Mouse (Mus musculus) liver, postnatal 0 days (tissue): ENCODE results near the gene Trove2. TPM values are rescaled to one million over a fixed set of nuclear protein-coding genes. Genes with fewer than 3 reads are reported as not detected.
A peak's percentile ranks its signal among the peaks of the same experiment; 100 is the strongest.
"Not testable (repeated sequence)": the region's sequence is repeated elsewhere in the genome, so short reads cannot be mapped to it uniquely, and the experiment has no call there.

Experiments
- ATAC-seq: fragments of 200-750 bp; cut with Nextera tagmentation; 2 replicates; pipeline ENCODE4 v1.8.0; 2017; ENCODE audit warnings: mild to moderate bottlenecking, moderate library complexity
- DNase-seq: peaks from one replicate; pipeline ENCODE4 v3.0.0-alpha.2; 2016
- H3K27ac ChIP-seq: fragments of 300-500 bp; sonication (generic); 2 replicates; pipeline ENCODE4 v1.5.1; 2014; ENCODE audit warnings: antibody characterized with exemption, moderate library complexity, mild to moderate bottlenecking, low read depth
- H3K27me3 ChIP-seq: fragments of 300-500 bp; sonication (generic); 2 replicates; pipeline ENCODE4 v1.6.1; 2014; ENCODE audit warnings: low read length, control low read depth, mixed read lengths; ENCODE audit not compliant: insufficient read depth
- H3K36me3 ChIP-seq: fragments of 300-500 bp; sonication (generic); replicated peaks from 2 replicates; pipeline ENCODE4 v1.6.1; 2014; ENCODE audit warnings: mild to moderate bottlenecking, control low read depth, low read length, moderate library complexity, mixed read lengths; ENCODE audit not compliant: insufficient read depth
- H3K4me1 ChIP-seq: fragments of 300-500 bp; sonication (generic); 2 replicates; pipeline ENCODE4 v1.6.1; 2014; ENCODE audit warnings: antibody characterized with exemption, mild to moderate bottlenecking, control low read depth; ENCODE audit not compliant: insufficient read depth
- H3K4me2 ChIP-seq: fragments of 300-500 bp; sonication (generic); 2 replicates; pipeline ENCODE4 v1.6.1; 2014; ENCODE audit warnings: low read depth, mild to moderate bottlenecking, low read length, moderate library complexity, mixed read lengths
- H3K4me3 ChIP-seq: fragments of 300-500 bp; sonication (generic); 2 replicates; pipeline ENCODE4 v1.5.1; 2014; ENCODE audit warnings: low read depth, low read length
- H3K9ac ChIP-seq: fragments of 300-500 bp; sonication (generic); replicated peaks from 2 replicates; pipeline ENCODE4 v1.6.1; 2014; ENCODE audit warnings: mild to moderate bottlenecking, moderate library complexity
- H3K9me3 ChIP-seq: fragments of 300-500 bp; sonication (generic); 2 replicates; pipeline ENCODE4 v1.6.1; 2016; ENCODE audit warnings: mild to moderate bottlenecking, control low read depth, low read length, mixed read lengths
- CTCF ChIP-seq: sonication (generic); IDR thresholded peaks from 2 replicates; pipeline ENCODE4 v1.5.1; 2016; ENCODE audit warnings: antibody characterized with exemption, low read depth
- EP300 ChIP-seq: IDR thresholded peaks from 2 replicates; pipeline ENCODE4 v1.6.1; 2016; ENCODE audit warnings: antibody characterized with exemption, low read depth, mild to moderate bottlenecking
- WGBS: fragments of 180-500 bp; shearing (Covaris S2); extraction: QIAGEN DNeasy Blood & Tissue Kit; methylation state at CpG from one replicate; pipeline ENCODE4 v1.1.7; 2014; ENCODE audit not compliant: insufficient replicate concordance; 5-methylcytosine and 5-hydroxymethylcytosine counted together
- polyA plus RNA-seq: library from polyadenylated mRNA; unstranded; fragments of >200 nt; fragmentation: Nextera tagmentation; extraction: Ambion mirVana; gene quantifications from 2 replicates; pipeline ENCODE4 v1.2.1, GENCODE M21; 2015

Gene Trove2
- polyA plus RNA-seq, 1 experiment from 2014 or later: 1.6 TPM

DNA sequence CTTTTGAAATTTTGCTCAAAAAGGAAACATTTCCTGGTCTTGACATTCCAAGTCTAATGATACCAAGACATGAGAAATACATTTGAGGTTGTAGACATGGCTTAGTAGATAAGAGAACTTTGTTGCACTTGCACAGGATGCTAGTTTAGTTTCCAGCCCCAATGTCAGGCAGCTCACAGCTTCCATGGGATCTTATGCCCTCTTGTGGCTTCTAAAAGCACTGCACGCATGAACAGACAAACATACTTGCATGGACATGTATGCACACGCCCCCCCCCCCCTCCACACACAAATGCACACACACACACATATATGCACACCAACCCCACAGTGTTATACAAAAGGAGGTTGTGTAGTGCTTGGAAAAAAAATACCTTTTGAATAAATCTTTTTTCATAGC lies 46.0 kb downstream of the Trove2 start:
- no peak overlapping the region for H3K27ac ChIP-seq
- no peak overlapping the region for H3K4me3 ChIP-seq
- no peaks in the 10 kb centered on the region for H3K4me1 ChIP-seq
- 75% methylated on average over 2 of the region's 2 CpGs for WGBS
- no peak overlapping the region for H3K4me2 ChIP-seq
- TF ChIP-seq EP300 (no peak), CTCF (peak; percentile 81)
- ATAC-seq: peak; percentile 69
- DNase-seq: peak; percentile 58
- no peaks in the 10 kb centered on the region for H3K36me3 ChIP-seq
- no peak overlapping the region for H3K9ac ChIP-seq
- no peaks in the 10 kb centered on the region for H3K27me3 ChIP-seq
- H3K9me3 ChIP-seq: no peaks in the 10 kb centered on the region

GRCm38 (mm10) chr1:143727701-143728445 lies 49.0 kb downstream of the Trove2 start:
- H3K27me3 ChIP-seq: no peaks in the 10 kb centered on the region
- H3K9me3 ChIP-seq: no peaks in the 10 kb centered on the region
- 45% methylated on average over 9 of the region's 9 CpGs for WGBS
- no peak overlapping the region for H3K27ac ChIP-seq
- H3K4me2 ChIP-seq: no peak overlapping the region
- H3K9ac ChIP-seq: no peak overlapping the region
- TF ChIP-seq CTCF: no peak
- TF ChIP-seq EP300: no peak
- H3K4me1 ChIP-seq: no peaks in the 10 kb centered on the region
- DNase-seq (no peak), ATAC-seq (no peak)
- no peaks in the 10 kb centered on the region for H3K36me3 ChIP-seq
- no peak overlapping the region for H3K4me3 ChIP-seq

GRCm38 (mm10) chr1:143724456-143725064 lies 52.3 kb downstream of the Trove2 start:
- TF ChIP-seq CTCF (no peak), EP300 (peak; percentile 84)
- no peaks in the 10 kb centered on the region for H3K27me3 ChIP-seq
- WGBS: 53% methylated on average over 5 of the region's 5 CpGs
- no peaks in the 10 kb centered on the region for H3K36me3 ChIP-seq
- H3K9me3 ChIP-seq: no peaks in the 10 kb centered on the region
- H3K4me1 ChIP-seq: no peaks in the 10 kb centered on the region
- peak; percentile 61 for ATAC-seq
- H3K4me2 ChIP-seq: no peak overlapping the region
- no peak overlapping the region for H3K9ac ChIP-seq
- no peak overlapping the region for H3K4me3 ChIP-seq
- H3K27ac ChIP-seq: no peak overlapping the region
- DNase-seq: no peak

GRCm38 (mm10) chr1:143716038-143716437 lies 60.8 kb downstream of the Trove2 start, which contains the start of gene Glrx2:
Gene Glrx2, plus strand, starts transcription at chr1:143716338.
- not testable (repeated sequence) for H3K4me1 ChIP-seq, H3K27me3 ChIP-seq
- no CpG with 5 or more reads among the region's 2 CpGs for WGBS

GRCm38 (mm10) chr1:143710627-143710976 lies 66.3 kb downstream of the Trove2 start:
- Histone ChIP-seq H3K4me3 (no peak overlapping the region), H3K4me1 (peaks cover 11% of the 10 kb centered on the region), H3K27me3 (no peaks in the 10 kb centered on the region), H3K9ac (no peak overlapping the region), H3K36me3 (no peaks in the 10 kb centered on the region), H3K4me2 (no peak overlapping the region), H3K9me3 (no peaks in the 10 kb centered on the region), H3K27ac (no peak overlapping the region)
- DNase-seq: no peak
- WGBS: 45% methylated on average over 5 of the region's 5 CpGs
- ATAC-seq: peak; percentile 21; the same call in 1 of the 2 replicates
- TF ChIP-seq EP300 (no peak), CTCF (no peak)

More at GRCm38 (mm10) chr1:143716038-143716437, 60.8 kb downstream of the Trove2 start, which contains the start of gene Glrx2:
- not testable (repeated sequence) for H3K4me2 ChIP-seq, H3K4me3 ChIP-seq, H3K27ac ChIP-seq, H3K9ac ChIP-seq, ATAC-seq, H3K9me3 ChIP-seq, DNase-seq, H3K36me3 ChIP-seq

DNA sequence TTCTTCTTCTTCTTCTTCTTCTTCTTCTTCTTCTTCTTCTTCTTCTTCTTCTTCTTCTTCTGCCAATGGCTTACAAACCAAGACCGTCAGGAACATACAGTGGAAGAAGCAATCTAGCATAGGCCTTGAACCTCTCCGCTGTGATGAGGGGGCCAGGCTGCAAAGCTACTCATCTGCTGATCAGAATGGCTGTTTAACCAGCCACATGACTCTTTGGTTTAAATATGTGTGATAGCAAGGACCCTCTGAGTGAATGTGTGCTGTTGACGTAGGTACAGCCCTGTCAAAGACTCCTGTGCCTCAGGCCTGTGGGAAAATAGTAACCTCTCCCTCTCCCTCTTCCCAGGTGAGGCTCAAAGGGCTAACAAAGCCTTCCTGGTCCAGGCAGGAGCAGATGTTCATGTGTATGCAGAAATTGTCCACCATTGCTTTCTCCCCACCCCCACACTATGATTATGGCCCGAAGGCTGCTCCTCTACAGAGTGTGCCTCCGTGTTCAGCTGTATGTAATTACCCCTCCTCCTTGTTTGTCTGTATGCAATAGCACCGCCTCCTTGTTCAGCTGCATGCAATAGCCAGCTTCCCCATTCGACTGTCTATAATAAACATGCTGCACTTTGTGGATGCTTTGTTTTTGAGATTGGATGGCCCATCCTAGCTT lies 66.8 kb downstream of the Trove2 start:
- Histone ChIP-seq H3K36me3 (no peaks in the 10 kb centered on the region), H3K9me3 (no peaks in the 10 kb centered on the region), H3K9ac (no peak overlapping the region), H3K4me2 (no peak overlapping the region), H3K4me1 (peaks cover 11% of the 10 kb centered on the region), H3K27ac (peak overlapping the region; percentile 44), H3K27me3 (no peaks in the 10 kb centered on the region), H3K4me3 (no peak overlapping the region)
- ATAC-seq (peak; percentile 66), DNase-seq (peak; percentile 19)
- TF ChIP-seq CTCF (no peak), EP300 (no peak)
- WGBS: 53% methylated on average over 7 of the region's 7 CpGs
